Mouse (Mus musculus) adrenal gland, postnatal 14 days (tissue): Measurements from ENCODE around the gene Lrp2. TPM values are rescaled to one million over a fixed set of nuclear protein-coding genes. Genes with fewer than 3 reads are reported as not detected.
"Not testable (repeated sequence)": the region's sequence is repeated elsewhere in the genome, so short reads cannot be mapped to it uniquely, and the experiment has no call there.

ENCODE experiments used
- DNase-seq: peaks from one replicate; pipeline ENCODE4 v3.0.0; 2021; ENCODE audit warnings: mixed read lengths
- total RNA-seq: library from RNA; stranded (reverse); gene quantifications from 2 replicates; pipeline ENCODE4 v1.2.3, GENCODE M21; 2021

Lrp2 gene
- total RNA-seq, 1 experiment from 2014 or later: 0.78 TPM

GRCm38 (mm10) chr2:69582861-69583260 lies 3.0 kb downstream of the Lrp2 start:
- no peak for DNase-seq

GRCm38 (mm10) chr2:69582068-69582467 lies 3.8 kb downstream of the Lrp2 start:
- DNase-seq: not testable (repeated sequence)

- no peak for DNase-seq
Measured at GRCm38 (mm10) chr2:69580091-69580490, 5.8 kb downstream of the Lrp2 start.

- DNase-seq: no peak
Measured at GRCm38 (mm10) chr2:69578206-69578605, 7.7 kb downstream of the Lrp2 start.

- DNase-seq: no peak
Measured at GRCm38 (mm10) chr2:69576531-69576930, 9.3 kb downstream of the Lrp2 start.

GRCm38 (mm10) chr2:69574934-69575333 lies 10.9 kb downstream of the Lrp2 start:
- no peak for DNase-seq

- DNase-seq: no peak
Measured at GRCm38 (mm10) chr2:69574261-69574660, 11.6 kb downstream of the Lrp2 start.

GRCm38 (mm10) chr2:69573733-69574054 lies 12.2 kb downstream of the Lrp2 start:
- no peak for DNase-seq

GRCm38 (mm10) chr2:69573038-69573732 lies 12.7 kb downstream of the Lrp2 start:
- no peak for DNase-seq

- DNase-seq: no peak
Measured at GRCm38 (mm10) chr2:69570556-69570955, 15.3 kb downstream of the Lrp2 start.

GRCm38 (mm10) chr2:69566281-69566680 lies 19.6 kb downstream of the Lrp2 start:
- DNase-seq: no peak

GRCm38 (mm10) chr2:69563492-69563891 lies 22.4 kb downstream of the Lrp2 start:
- DNase-seq: no peak

- no peak for DNase-seq
Measured at GRCm38 (mm10) chr2:69562761-69563160, 23.1 kb downstream of the Lrp2 start.

- no peak for DNase-seq
Measured at GRCm38 (mm10) chr2:69560221-69560620, 25.6 kb downstream of the Lrp2 start.

- no peak for DNase-seq
Measured at GRCm38 (mm10) chr2:69559380-69559779, 26.5 kb downstream of the Lrp2 start.

GRCm38 (mm10) chr2:69556686-69557085 lies 29.2 kb downstream of the Lrp2 start:
- no peak for DNase-seq

GRCm38 (mm10) chr2:69551639-69552038 lies 34.2 kb downstream of the Lrp2 start:
- peak; percentile 15 for DNase-seq

- DNase-seq: no peak
Measured at GRCm38 (mm10) chr2:69546823-69547222, 39.0 kb downstream of the Lrp2 start.

- no peak for DNase-seq
Measured at GRCm38 (mm10) chr2:69536018-69536417, 49.8 kb downstream of the Lrp2 start.

GRCm38 (mm10) chr2:69531528-69532055 lies 54.3 kb downstream of the Lrp2 start:
- no peak for DNase-seq

- no peak for DNase-seq
Measured at GRCm38 (mm10) chr2:69530691-69531527, 55.0 kb downstream of the Lrp2 start.

GRCm38 (mm10) chr2:69530126-69530525 lies 55.7 kb downstream of the Lrp2 start:
- DNase-seq: no peak

- no peak for DNase-seq
Measured at GRCm38 (mm10) chr2:69520273-69520672, 65.6 kb downstream of the Lrp2 start.

- no peak for DNase-seq
Measured at GRCm38 (mm10) chr2:69518307-69518706, 67.6 kb downstream of the Lrp2 start.
